Mouse (Mus musculus) cerebellum, adult 2 months (tissue): ENCODE data around the gene Mtpn. TPM values are rescaled to one million over a fixed set of nuclear protein-coding genes. Genes with fewer than 3 reads are reported as not detected.

Source experiments
- DNase-seq, 2 experiments: peaks; one replicate each; pipeline ENCODE4 v3.0.0; 2021
- H3K27ac ChIP-seq: fragments of 200-500 bp; 2 replicates; pipeline ENCODE4 v1.5.1; 2012; ENCODE audit warnings: low read length, control low read depth, inconsistent platforms; ENCODE audit not compliant: insufficient read depth
- H3K27me3 ChIP-seq: fragments of 200-500 bp; 2 replicates; pipeline ENCODE4 v1.6.1; 2012; ENCODE audit warnings: inconsistent platforms, mild to moderate bottlenecking, low read length, moderate library complexity; ENCODE audit not compliant: control insufficient read depth, insufficient read depth
- H3K4me1 ChIP-seq: fragments of 200-500 bp; 2 replicates; pipeline ENCODE4 v1.6.1; 2011; ENCODE audit warnings: low read length; ENCODE audit not compliant: control insufficient read depth, insufficient read depth
- H3K4me3 ChIP-seq: fragments of 200-500 bp; replicated peaks from 2 replicates; pipeline ENCODE3; 2011; ENCODE audit warnings: mild to moderate bottlenecking, low read depth, low read length, control low read depth; ENCODE audit not compliant: insufficient read depth
- CTCF ChIP-seq: fragments of 200-500 bp; IDR thresholded peaks from 2 replicates; pipeline ENCODE4 v1.5.1; 2011; ENCODE audit warnings: low read depth, mild to moderate bottlenecking, control low read depth, low read length, moderate library complexity, borderline replicate concordance; ENCODE audit not compliant: insufficient read depth
- POLR2A ChIP-seq: fragments of 200-500 bp; IDR thresholded peaks from 2 replicates; pipeline ENCODE4 v1.6.1; 2011; ENCODE audit warnings: low read length, control low read depth, borderline replicate concordance; ENCODE audit not compliant: insufficient read depth
- whole genome bisulfite sequencing: fragments of 180-500 bp; shearing (Covaris S2); methylation state at CpG from one replicate; pipeline ENCODE4 v1.1.7; 2018; 5-methylcytosine and 5-hydroxymethylcytosine counted together
- polyA plus RNA-seq: library from polyadenylated mRNA; depleted of rRNA; stranded (reverse); fragments of >200 nt; gene quantifications from 2 replicates; pipeline ENCODE4 v1.2.3, GENCODE M21; 2012

Gene Mtpn
- polyA plus RNA-seq, 1 experiment = 73.4 TPM

DNA sequence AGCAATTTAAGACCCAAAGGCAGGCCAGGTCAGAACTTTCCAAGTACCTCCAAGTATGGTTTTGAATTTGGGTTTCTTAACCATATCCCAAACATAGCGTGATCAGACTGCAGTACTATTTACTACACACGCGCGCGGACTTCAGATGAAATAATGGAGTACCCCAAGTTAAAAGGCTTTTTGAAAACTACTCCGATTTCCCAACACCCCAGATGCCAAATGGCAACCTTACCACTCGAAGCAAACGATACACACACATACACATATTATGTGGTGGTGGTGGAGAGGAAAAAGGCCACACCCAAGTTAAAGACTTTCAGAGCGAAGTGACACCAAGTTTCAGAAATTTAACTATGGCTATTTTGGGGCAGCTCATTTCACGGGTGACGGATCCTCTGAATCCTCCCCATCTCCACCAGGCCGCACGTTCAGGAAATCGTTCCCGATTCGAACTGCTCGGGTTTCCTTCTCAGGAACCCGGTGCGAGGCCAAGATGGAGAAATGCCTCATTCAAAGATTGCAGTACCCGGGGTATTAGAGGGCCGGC lies 858 bp downstream of the Mtpn start:
- Histone ChIP-seq H3K27me3 (no peaks in the 10 kb centered on the region), H3K27ac (no peak overlapping the region), H3K4me3 (peak overlapping the region; percentile 67), H3K4me1 (no peaks in the 10 kb centered on the region)
- WGBS = 5% methylated on average over 21 of the region's 21 CpGs
- DNase-seq = no peak
- TF ChIP-seq POLR2A (no peak), CTCF (no peak)

DNA sequence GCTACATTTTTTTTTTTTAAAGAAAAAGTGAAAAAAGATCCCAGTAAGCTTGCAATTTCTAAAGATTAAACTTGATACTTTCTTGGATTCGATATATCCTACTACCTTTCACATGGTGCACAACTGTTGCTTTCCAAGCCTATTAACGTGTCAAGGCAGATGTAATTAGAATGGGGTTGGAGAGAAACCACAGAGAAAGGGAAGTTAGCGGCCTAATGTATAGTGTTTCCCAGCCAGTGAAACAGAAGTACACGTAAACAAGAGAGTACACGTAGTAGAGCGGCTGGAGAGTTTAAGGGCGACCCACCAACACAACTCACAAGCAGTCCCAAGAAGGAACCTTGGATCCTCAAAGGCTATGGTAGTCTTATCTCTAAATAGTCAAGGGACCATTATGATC lies 3.7 kb downstream of the Mtpn start:
- no peak for TF ChIP-seq CTCF
- no peak for TF ChIP-seq POLR2A
- Histone ChIP-seq H3K27me3 (no peaks in the 10 kb centered on the region), H3K4me3 (no peak overlapping the region), H3K27ac (no peak overlapping the region), H3K4me1 (no peaks in the 10 kb centered on the region)
- DNase-seq = no peak
- WGBS = 82% methylated on average over 7 of the region's 7 CpGs

DNA sequence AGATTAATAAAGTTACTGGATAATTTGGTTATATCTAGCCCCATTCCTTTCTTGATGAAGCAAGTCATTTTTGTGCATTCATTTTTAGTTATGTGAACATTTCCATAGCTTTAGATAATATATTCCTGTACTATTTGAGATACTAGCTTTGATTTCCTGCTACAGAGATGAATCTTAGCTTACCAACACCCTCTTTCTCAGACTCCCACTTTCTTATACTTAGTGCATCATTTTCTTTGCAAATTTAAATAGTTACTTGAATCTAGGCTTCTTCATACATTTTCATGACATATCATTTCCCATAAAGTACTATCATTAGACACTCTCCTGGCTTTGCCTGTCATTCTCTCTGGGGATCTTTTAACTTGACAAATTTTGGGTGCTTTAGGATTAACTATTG lies 26.3 kb downstream of the Mtpn start:
- Histone ChIP-seq H3K4me3 (no peak overlapping the region), H3K27me3 (no peaks in the 10 kb centered on the region), H3K4me1 (no peaks in the 10 kb centered on the region), H3K27ac (no peak overlapping the region)
- TF ChIP-seq CTCF (no peak), POLR2A (no peak)
- no peak for DNase-seq

DNA sequence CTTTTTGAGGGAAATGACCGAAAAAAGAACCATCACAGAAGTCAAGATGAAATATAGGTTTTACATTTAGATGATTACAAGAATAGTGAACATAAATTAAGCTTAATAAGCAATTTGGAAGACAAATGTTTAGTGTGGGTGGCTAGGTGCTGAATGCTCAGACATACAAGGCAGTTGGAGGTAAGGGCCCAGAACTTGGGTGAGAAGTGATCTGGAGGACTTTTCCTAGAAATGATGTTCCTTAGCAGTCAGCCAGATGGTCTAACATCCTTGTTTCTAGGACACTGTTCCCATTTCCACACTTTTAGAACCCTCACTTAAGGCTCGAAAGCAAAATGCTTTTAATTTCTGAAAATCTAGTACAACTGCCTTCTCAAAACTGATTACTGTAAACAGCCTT lies 34.9 kb downstream of the Mtpn start:
- TF ChIP-seq POLR2A (no peak), CTCF (no peak)
- no peak for DNase-seq
- Histone ChIP-seq H3K4me3 (no peak overlapping the region), H3K27me3 (no peaks in the 10 kb centered on the region), H3K4me1 (no peaks in the 10 kb centered on the region), H3K27ac (no peak overlapping the region)
- WGBS = 89% methylated on average over 2 of the region's 2 CpGs

DNA sequence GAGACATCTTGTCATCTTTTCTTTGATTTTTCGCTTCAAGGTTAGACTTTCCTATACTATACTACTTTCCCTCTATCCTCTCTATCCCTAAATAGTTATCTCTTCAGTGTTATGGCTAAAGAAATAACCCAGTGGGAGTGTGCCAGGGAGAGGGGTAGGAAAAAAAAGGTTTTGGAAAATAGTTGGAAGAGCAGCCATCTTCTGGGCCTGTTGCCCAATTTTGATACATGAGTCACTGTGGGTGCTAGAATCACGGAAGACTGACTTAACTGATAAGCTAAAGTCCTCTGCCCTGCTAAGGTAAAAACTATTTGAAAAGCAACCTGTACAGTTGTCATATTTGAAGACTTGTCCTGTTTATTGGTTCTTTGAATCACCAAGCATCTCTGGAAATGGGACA lies 36.8 kb downstream of the Mtpn start:
- Histone ChIP-seq H3K4me3 (no peak overlapping the region), H3K27me3 (no peaks in the 10 kb centered on the region), H3K4me1 (no peaks in the 10 kb centered on the region), H3K27ac (no peak overlapping the region)
- 49% methylated on average over 2 of the region's 2 CpGs for WGBS
- TF ChIP-seq CTCF (no peak), POLR2A (no peak)
- DNase-seq = peak in 1 of 2 experiments; percentile 12

DNA sequence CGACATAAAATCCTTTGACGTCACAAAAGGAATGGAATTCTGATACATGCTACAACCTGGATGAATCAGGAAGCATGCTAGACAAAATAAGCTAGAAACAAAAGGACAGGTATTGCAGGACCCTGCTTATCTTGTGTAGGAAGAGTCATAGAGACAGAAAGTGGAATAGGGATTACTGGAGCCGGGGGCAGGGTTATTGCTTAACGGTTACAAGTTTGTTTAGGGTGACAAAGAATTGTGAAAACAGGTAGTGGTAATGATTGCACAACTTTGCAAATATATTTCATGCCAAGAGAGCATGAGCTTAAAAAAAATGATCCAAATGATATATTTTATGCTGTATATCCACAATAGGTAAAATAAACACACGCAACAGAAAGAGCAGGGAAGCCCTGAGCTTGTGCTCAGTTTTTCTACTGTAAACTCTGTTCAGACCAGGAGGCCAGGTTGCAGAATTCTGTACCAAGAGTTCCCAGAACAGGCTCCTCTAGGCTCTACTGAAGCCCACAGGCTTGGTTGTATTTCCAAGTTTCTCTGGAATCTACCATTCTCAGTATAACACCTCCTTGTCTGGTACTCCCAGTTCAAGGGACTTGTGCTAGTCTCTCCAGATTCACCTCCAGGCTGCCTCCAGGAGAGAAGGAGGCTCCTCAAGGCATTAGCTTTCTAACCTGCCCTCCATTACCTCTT lies 39.6 kb downstream of the Mtpn start:
- no peak for TF ChIP-seq POLR2A
- TF ChIP-seq CTCF = no peak
- 95% methylated on average over 5 of the region's 5 CpGs for WGBS
- no peak overlapping the region for H3K27ac ChIP-seq

DNA sequence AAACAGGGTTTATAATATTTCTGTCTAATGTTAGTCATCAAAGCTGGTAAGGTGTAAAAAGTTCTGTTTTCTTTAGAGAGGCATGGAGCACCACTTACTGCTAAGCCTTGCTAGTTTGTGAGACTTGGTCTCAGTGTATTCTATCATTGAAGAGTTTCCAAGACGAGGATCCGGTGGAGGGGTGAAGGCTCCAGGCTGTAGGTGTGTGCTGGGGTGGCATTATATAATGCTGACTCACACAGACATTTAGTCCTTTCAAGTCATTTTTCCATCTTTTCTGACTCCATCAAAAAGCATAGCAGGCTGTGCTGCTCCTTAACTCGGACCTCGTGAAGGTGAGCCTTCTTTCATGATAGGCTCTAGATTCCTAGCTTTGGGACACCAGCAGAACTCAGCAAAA lies 42.3 kb downstream of the Mtpn start:
- Histone ChIP-seq H3K27ac (no peak overlapping the region), H3K27me3 (no peaks in the 10 kb centered on the region), H3K4me1 (no peaks in the 10 kb centered on the region), H3K4me3 (no peak overlapping the region)
- DNase-seq = no peak
- WGBS = 97% methylated on average over 4 of the region's 4 CpGs
- TF ChIP-seq POLR2A (no peak), CTCF (no peak)

More for the DNA sequence above, 39.6 kb downstream of the Mtpn start:
- H3K27me3 ChIP-seq = no peaks in the 10 kb centered on the region
- DNase-seq = no peak
- H3K4me1 ChIP-seq = no peaks in the 10 kb centered on the region
- no peak overlapping the region for H3K4me3 ChIP-seq

DNA sequence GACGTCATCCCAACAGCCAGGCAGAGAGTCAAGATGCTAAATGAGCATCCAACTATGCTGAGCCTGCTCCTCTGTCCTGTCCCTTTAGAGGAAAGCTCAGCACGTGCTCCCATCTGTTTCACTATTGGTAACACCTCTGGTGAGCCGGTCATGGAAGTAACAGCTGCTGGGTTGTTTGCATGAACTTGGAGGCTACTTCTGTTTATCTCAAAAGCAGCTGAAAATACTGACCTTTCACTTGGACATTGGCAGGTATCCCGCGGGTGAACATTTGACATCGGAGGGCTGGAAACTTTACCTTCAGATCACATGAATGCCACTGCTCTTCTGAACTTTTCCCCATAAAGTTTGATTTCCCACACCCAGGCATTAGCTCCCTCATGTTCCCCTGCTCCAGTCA lies 45.8 kb downstream of the Mtpn start:
- 83% methylated on average over 6 of the region's 6 CpGs for WGBS
- Histone ChIP-seq H3K27me3 (no peaks in the 10 kb centered on the region), H3K4me3 (no peak overlapping the region), H3K27ac (no peak overlapping the region), H3K4me1 (no peaks in the 10 kb centered on the region)
- DNase-seq = no peak
- TF ChIP-seq POLR2A (no peak), CTCF (no peak)
